Mouse (Mus musculus) heart, adult 18-20 months (tissue): ENCODE measurements around the gene 4930447C04Rik. TPM values are rescaled to one million over a fixed set of nuclear protein-coding genes. Genes with fewer than 3 reads are reported as not detected.

ENCODE experiments used
- DNase-seq, 2 experiments: peaks; one replicate each; pipeline ENCODE4 v3.0.0; 2021 to 2022; ENCODE audit warnings: mixed read lengths in 1 of 2
- long read RNA-seq, 2 experiments: library from polyadenylated mRNA; stranded (forward); transcript quantifications; one replicate each; pipeline ENCODE4 v2.0.0; 2021
- total RNA-seq, 2 experiments: library from RNA; stranded (reverse); gene quantifications; 2 replicates each; pipeline ENCODE4 v1.2.3; 2021

Gene 4930447C04Rik
- 1 to 10 TPM in 1 of 2 experiments, under 1 TPM in 1; 0.62 to 1.0 TPM for total RNA-seq
- long read RNA-seq, experiment 1 = 0 reads
- long read RNA-seq, experiment 2, partial matches to known transcripts = 0 of 1 reads
- long read RNA-seq, experiment 2, other reads (novel, unspliced or antisense) = 1 of 1 reads

GRCm38 (mm10) chr12:72940071-72940821 is at the start of gene 4930447C04Rik:
4930447C04Rik (minus strand) TSS chr12:72940774.
- DNase-seq = no peak

GRCm38 (mm10) chr12:72983071-72983857 is 42.7 kb upstream of the 4930447C04Rik start:
- peak; percentile 78 to 86 for DNase-seq

- DNase-seq = peak; percentile 33
Observed at GRCm38 (mm10) chr12:72982616-72983015, 42.0 kb upstream of the 4930447C04Rik start.

GRCm38 (mm10) chr12:72979236-72979635 is 38.7 kb upstream of the 4930447C04Rik start:
- no peak for DNase-seq

GRCm38 (mm10) chr12:72977851-72978250 is 37.3 kb upstream of the 4930447C04Rik start:
- DNase-seq = peak in 1 of 2 experiments; percentile 8

GRCm38 (mm10) chr12:72976718-72977117 is 36.1 kb upstream of the 4930447C04Rik start:
- peak; percentile 78 to 81 for DNase-seq

GRCm38 (mm10) chr12:72976172-72976571 is 35.6 kb upstream of the 4930447C04Rik start:
- DNase-seq = no peak

GRCm38 (mm10) chr12:72973161-72973560 is 32.6 kb upstream of the 4930447C04Rik start:
- DNase-seq = peak; percentile 42 to 76

GRCm38 (mm10) chr12:72970620-72971019 is 30.0 kb upstream of the 4930447C04Rik start:
- DNase-seq = no peak

GRCm38 (mm10) chr12:72967541-72967940 is 27.0 kb upstream of the 4930447C04Rik start:
- no peak for DNase-seq

GRCm38 (mm10) chr12:72962761-72963160 is 22.2 kb upstream of the 4930447C04Rik start:
- DNase-seq = no peak

GRCm38 (mm10) chr12:72958446-72958845 is 17.9 kb upstream of the 4930447C04Rik start:
- no peak for DNase-seq

- no peak for DNase-seq
Observed at GRCm38 (mm10) chr12:72957829-72958424, 17.4 kb upstream of the 4930447C04Rik start.

- DNase-seq = peak in 1 of 2 experiments; percentile 25
Observed at GRCm38 (mm10) chr12:72954906-72955305, 14.3 kb upstream of the 4930447C04Rik start.

GRCm38 (mm10) chr12:72953858-72954257 is 13.3 kb upstream of the 4930447C04Rik start:
- DNase-seq = no peak

GRCm38 (mm10) chr12:72953089-72953488 is 12.5 kb upstream of the 4930447C04Rik start:
- no peak for DNase-seq

- DNase-seq = no peak
Observed at GRCm38 (mm10) chr12:72947335-72947734, 6.8 kb upstream of the 4930447C04Rik start.

GRCm38 (mm10) chr12:72946805-72947204 is 6.2 kb upstream of the 4930447C04Rik start:
- DNase-seq = no peak

GRCm38 (mm10) chr12:72946064-72946395 is 5.5 kb upstream of the 4930447C04Rik start:
- no peak for DNase-seq

- DNase-seq = no peak
Observed at GRCm38 (mm10) chr12:72945301-72946063, 4.9 kb upstream of the 4930447C04Rik start.

- peak in 1 of 2 experiments; percentile 28 for DNase-seq
Observed at GRCm38 (mm10) chr12:72944411-72945225, 4.0 kb upstream of the 4930447C04Rik start.
